Mouse (Mus musculus): ENCODE data around the gene Ntn3.

- TF ChIP-seq CTCF (IDR thresholded peaks at IDR 0.05; ENCODE audit: extremely low read depth, insufficient read depth, insufficient read length, insufficient replicate concordance): no peak
- no peak for TF ChIP-seq POLR2A (IDR thresholded peaks at IDR 0.05; ENCODE audit: low read depth, low read length)
Observed at GRCm38 (mm10) chr17:24192848-24193247, 16.5 kb downstream of the Ntn3 start.
